Mouse (Mus musculus) limb, embryonic 14.5 days (tissue): Measurements from ENCODE around the gene Ift52. TPM values are rescaled to one million over a fixed set of nuclear protein-coding genes. Genes with fewer than 3 reads are reported as not detected.

Source experiments
- ATAC-seq: fragments of 200-750 bp; cut with Nextera tagmentation; 2 replicates; pipeline ENCODE4 v1.8.0; 2017; ENCODE audit warnings: low read depth, moderate number of reproducible peaks, moderate TSS enrichment; ENCODE audit not compliant: low FRiP score
- DNase-seq: peaks from one replicate; pipeline ENCODE4 v3.0.0-alpha.2; 2015; ENCODE audit warnings: low spot score
- H3K27ac ChIP-seq: fragments of 300-500 bp; sonication (generic); replicated peaks from 2 replicates; pipeline ENCODE4 v1.5.1; 2014; ENCODE audit warnings: low read depth, mild to moderate bottlenecking, low read length, moderate library complexity, mixed read lengths
- H3K27me3 ChIP-seq: fragments of 300-500 bp; sonication (generic); 2 replicates; pipeline ENCODE4 v1.6.1; 2014; ENCODE audit warnings: low read length, mixed read lengths; ENCODE audit not compliant: control insufficient read depth, insufficient read depth
- H3K36me3 ChIP-seq: fragments of 300-500 bp; sonication (generic); 2 replicates; pipeline ENCODE4 v1.6.1; 2014; ENCODE audit warnings: mild to moderate bottlenecking, low read length, moderate library complexity, mixed read lengths; ENCODE audit not compliant: control insufficient read depth, insufficient read depth
- H3K4me1 ChIP-seq: fragments of 300-500 bp; sonication (generic); 2 replicates; pipeline ENCODE4 v1.6.1; 2014; ENCODE audit warnings: antibody characterized with exemption, low read length, mixed read lengths; ENCODE audit not compliant: control insufficient read depth, insufficient read depth
- H3K4me2 ChIP-seq: fragments of 300-500 bp; sonication (generic); replicated peaks from 2 replicates; pipeline ENCODE4 v1.6.1; 2014; ENCODE audit warnings: low read depth, mild to moderate bottlenecking, low read length, moderate library complexity; ENCODE audit not compliant: severe bottlenecking
- H3K4me3 ChIP-seq: fragments of 300-500 bp; sonication (generic); replicated peaks from 2 replicates; pipeline ENCODE4 v1.5.1; 2014; ENCODE audit warnings: low read length
- H3K9ac ChIP-seq: fragments of 300-500 bp; sonication (generic); 2 replicates; pipeline ENCODE4 v1.6.1; 2014; ENCODE audit warnings: mild to moderate bottlenecking, low read depth, low read length, moderate library complexity; ENCODE audit not compliant: severe bottlenecking
- H3K9me3 ChIP-seq: fragments of 300-500 bp; sonication (generic); 2 replicates; pipeline ENCODE4 v1.6.1; 2016; ENCODE audit warnings: low read length; ENCODE audit not compliant: control insufficient read depth
- POLR2A ChIP-seq: fragments of 200-500 bp; IDR thresholded peaks from 2 replicates; pipeline ENCODE4 v1.8.0; 2012; ENCODE audit warnings: inconsistent platforms, mild to moderate bottlenecking, moderate library complexity, borderline replicate concordance; ENCODE audit not compliant: insufficient read depth, insufficient read length; ENCODE audit errors: extremely low read depth
- WGBS: fragments of 180-500 bp; shearing (Covaris S2); extraction: QIAGEN DNeasy Blood & Tissue Kit; methylation state at CpG from one replicate; pipeline ENCODE4 v1.1.7; 2014; 5-methylcytosine and 5-hydroxymethylcytosine counted together
- polyA plus RNA-seq, 2 experiments: library from polyadenylated mRNA; depleted of rRNA in 1 of 2; stranded (reverse) in 1 of 2; unstranded in 1 of 2; fragments of >200 nt; fragmentation: Nextera tagmentation in 1 of 2; extraction: Ambion mirVana in 1 of 2; gene quantifications; 2 replicates each; pipeline versions ENCODE4 v1.2.1 to v1.2.3; 2012 to 2014

The Ift52 gene
- polyA plus RNA-seq (2012; rRNA removed) (33.3 and 39.7 TPM in 2 replicates), polyA plus RNA-seq (2014; fragmentation: Nextera tagmentation; extraction: Ambion mirVana) (45.8 and 50.6 TPM in 2 replicates)

DNA sequence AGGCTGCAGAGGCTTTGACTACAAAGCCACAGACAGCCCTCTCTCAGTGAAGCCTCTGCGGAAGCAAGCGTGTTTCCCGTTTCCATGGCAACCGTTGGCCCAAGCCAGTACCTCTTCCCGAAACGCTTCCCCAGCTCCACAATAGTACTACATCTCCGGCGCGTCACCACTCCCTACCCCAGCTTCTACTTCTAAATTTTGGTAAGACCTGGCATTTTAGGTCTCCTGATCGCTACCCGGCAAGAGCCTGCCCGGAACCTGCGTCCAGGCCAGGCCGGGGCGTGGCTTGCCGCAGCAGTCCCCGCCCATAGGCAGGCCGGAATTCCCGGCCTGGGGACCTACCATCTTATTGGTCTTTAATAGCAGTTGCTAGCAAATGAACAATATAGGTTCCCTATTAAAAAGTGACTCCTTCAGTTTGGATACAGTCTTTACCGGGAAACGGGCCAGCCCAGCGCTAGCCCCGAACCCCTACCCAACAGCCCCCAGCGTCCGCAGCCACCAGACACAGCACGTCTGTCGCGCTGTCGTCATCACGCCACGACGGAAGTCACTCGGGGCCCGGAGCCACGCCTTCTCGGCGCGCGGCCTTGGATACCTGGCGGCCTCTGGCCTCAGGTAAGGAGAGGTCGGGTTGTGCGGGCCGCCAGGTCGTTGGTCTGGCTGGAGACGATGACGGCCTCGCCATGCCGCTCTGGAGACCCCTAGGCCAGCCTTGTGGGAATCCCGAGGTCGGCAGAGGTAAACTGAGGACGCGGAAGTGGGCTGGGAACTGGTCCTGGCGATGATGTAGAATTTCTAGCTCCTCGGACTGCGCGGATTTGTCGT, at the start of gene Ift52:
Ift52 (plus strand) TSS at position 439 of the 828 bp plus-strand sequence.
- DNase-seq (peak; percentile 89), ATAC-seq (peak; percentile 95)
- Histone ChIP-seq H3K27me3 (no peaks in the 10 kb centered on the region), H3K4me2 (peak within 1 kb of the TSS; percentile 58), H3K9ac (peak within 1 kb of the TSS; percentile 76), H3K4me1 (peaks cover 8% of the 10 kb centered on the region; the same call in 1 of the 2 replicates), H3K36me3 (peaks cover 1% of the 10 kb centered on the region; the same call in 1 of the 2 replicates), H3K9me3 (no peaks in the 10 kb centered on the region), H3K27ac (peak within 1 kb of the TSS; percentile 75), H3K4me3 (peak within 1 kb of the TSS; percentile 86)
- WGBS = under 1% methylated on average over 57 of the region's 57 CpGs
- 0 out of 2 replicates have a peak, but pooled peaks have one; percentile 48 for TF ChIP-seq POLR2A

DNA sequence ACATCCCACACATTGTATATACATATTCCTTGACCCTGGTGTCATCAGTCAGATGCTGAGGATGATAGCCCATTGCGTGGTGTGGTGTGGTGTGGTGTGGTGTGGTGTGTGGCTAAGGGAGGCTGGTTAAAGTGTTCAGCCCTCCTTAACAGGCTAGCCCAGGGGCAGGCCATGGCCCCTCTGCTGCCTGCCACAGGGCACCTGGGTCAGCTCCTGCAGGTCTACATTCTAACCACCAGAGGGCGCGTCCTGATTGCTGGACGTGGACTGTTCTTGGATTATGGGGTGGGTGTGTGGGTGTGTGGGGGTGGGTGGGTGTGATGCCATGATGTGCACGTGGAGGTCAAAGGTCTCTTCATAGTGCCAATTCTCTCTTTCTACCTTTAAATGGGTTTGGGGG, 48.8 kb upstream of the Ift52 start:
- Histone ChIP-seq H3K27me3 (no peaks in the 10 kb centered on the region), H3K9me3 (no peaks in the 10 kb centered on the region), H3K4me3 (no peak overlapping the region), H3K4me1 (no peaks in the 10 kb centered on the region), H3K36me3 (no peaks in the 10 kb centered on the region), H3K27ac (no peak overlapping the region), H3K9ac (no peak overlapping the region), H3K4me2 (no peak overlapping the region)
- DNase-seq (no peak), ATAC-seq (no peak)
- 10% methylated on average over 5 of the region's 5 CpGs for WGBS
- no peak for TF ChIP-seq POLR2A

DNA sequence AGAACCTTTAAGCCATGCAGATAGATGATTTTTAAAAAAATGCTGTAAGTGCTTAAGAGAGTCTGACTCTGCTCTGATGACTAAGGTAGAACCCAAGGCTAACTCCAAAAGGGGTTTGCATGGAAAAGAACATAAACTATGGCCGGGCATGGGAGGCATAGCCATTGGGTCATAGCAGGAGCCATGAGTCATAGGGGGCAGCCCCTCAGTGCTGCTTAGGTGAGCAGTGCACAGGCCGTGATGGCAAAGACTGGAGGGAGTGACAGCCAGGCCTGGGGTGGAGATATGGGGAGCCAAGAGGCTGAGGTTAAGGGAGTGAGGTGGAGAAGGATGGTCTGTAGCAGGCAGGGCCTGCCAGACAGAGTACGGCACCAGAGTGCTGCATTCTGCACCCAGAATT, 48.1 kb upstream of the Ift52 start:
- no peaks in the 10 kb centered on the region for H3K36me3 ChIP-seq
- ATAC-seq (no peak), DNase-seq (no peak)
- TF ChIP-seq POLR2A = no peak
- 80% methylated on average over 3 of the region's 3 CpGs for WGBS
- H3K27me3 ChIP-seq = no peaks in the 10 kb centered on the region
- no peaks in the 10 kb centered on the region for H3K9me3 ChIP-seq
- no peak overlapping the region for H3K27ac ChIP-seq
- H3K4me3 ChIP-seq = no peak overlapping the region
- H3K9ac ChIP-seq = no peak overlapping the region
- no peaks in the 10 kb centered on the region for H3K4me1 ChIP-seq
- no peak overlapping the region for H3K4me2 ChIP-seq

DNA sequence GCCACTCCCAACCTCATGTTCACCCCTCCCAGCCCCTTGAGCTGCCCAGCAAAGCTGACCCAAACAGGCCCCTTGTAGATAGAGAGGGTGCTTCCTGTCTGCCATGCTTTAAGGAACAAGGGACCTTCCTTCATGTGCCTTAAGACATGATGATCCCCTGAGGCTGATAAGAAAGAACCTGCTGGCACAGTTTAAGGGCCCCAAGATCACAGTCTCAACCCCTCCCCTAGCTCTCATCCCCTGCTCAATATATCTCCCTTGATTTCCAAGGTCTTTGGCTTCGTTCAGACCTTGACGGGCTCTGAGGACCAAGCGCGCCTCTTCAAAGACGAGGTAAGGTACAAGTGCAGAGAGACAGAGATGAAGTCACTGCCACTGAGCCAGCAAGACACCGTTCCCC, 46.3 kb upstream of the Ift52 start:
- H3K27ac ChIP-seq = no peak overlapping the region
- no peak overlapping the region for H3K9ac ChIP-seq
- no peaks in the 10 kb centered on the region for H3K36me3 ChIP-seq
- no peaks in the 10 kb centered on the region for H3K27me3 ChIP-seq
- TF ChIP-seq POLR2A = no peak
- DNase-seq (no peak), ATAC-seq (no peak)
- WGBS = 84% methylated on average over 6 of the region's 6 CpGs
- no peaks in the 10 kb centered on the region for H3K4me1 ChIP-seq
- H3K4me2 ChIP-seq = no peak overlapping the region
- H3K9me3 ChIP-seq = no peaks in the 10 kb centered on the region
- H3K4me3 ChIP-seq = no peak overlapping the region

DNA sequence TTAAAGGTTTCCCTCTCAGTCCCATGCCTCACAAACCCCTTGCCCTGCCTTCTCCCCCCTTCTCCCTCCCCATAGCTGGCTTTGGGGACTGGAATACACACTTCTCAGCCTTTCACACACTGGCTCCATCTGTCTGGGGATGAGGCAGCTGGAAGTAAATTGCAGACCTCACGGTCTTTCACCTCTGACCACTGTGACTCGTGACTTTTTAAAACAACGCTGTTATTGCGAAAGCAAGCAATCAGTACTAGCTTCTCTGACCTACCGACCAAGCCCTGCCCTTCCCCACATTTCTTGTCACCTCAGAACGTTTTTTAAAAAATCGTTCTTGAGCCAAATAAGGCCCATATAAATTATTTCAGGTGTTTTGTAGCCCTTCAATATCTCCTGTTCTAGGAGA, 44.4 kb upstream of the Ift52 start:
- Histone ChIP-seq H3K9ac (no peak overlapping the region), H3K27ac (no peak overlapping the region), H3K36me3 (no peaks in the 10 kb centered on the region), H3K27me3 (no peaks in the 10 kb centered on the region), H3K4me3 (no peak overlapping the region), H3K4me1 (no peaks in the 10 kb centered on the region), H3K9me3 (no peaks in the 10 kb centered on the region), H3K4me2 (no peak overlapping the region)
- no peak for TF ChIP-seq POLR2A
- DNase-seq (no peak), ATAC-seq (no peak)
- WGBS = 50% methylated on average over 7 of the region's 7 CpGs
